Mouse (Mus musculus) cerebellum, adult 2 months (tissue): ENCODE results near the gene Slc16a8.

ENCODE experiments used
- CTCF ChIP-seq: fragments of 200-500 bp; IDR thresholded peaks from 2 replicates; pipeline ENCODE4 v1.5.1; 2011; ENCODE audit warnings: low read depth, mild to moderate bottlenecking, control low read depth, low read length, moderate library complexity, borderline replicate concordance; ENCODE audit not compliant: insufficient read depth
- POLR2A ChIP-seq: fragments of 200-500 bp; IDR thresholded peaks from 2 replicates; pipeline ENCODE4 v1.6.1; 2011; ENCODE audit warnings: low read length, control low read depth, borderline replicate concordance; ENCODE audit not compliant: insufficient read depth

DNA sequence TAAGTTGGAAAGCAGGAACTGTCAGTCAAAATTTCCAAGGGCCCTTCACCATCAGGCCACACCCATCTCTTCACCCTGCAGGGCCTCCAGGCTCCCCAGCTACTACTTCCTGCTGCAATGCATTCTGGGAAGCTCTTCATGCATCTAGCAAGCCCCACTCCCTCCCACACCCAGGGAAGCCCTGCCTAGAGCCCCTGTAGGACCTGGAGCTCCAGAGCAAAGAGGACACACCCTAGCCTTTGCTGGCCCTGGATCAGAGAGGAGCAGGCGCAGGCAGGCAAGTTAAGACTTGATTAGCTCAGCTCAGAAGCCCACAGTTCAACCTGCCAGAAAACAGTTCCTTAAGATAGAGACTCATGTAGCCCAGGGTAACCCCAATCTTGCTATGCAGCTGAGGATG lies 26.8 kb upstream of the Slc16a8 start:
- TF ChIP-seq CTCF: no peak
- TF ChIP-seq POLR2A: no peak
